Mouse (Mus musculus): ENCODE measurements around the gene Gm1113. TPM values are rescaled to one million over a fixed set of nuclear protein-coding genes. Genes with fewer than 3 reads are reported as not detected.
A peak's percentile ranks its signal among the peaks of the same experiment; 100 is the strongest.

Gm1113 gene
- total and polyA plus RNA-seq, 2 experiments, result not detected

GRCm38 (mm10) chr9:35558257-35559008, 40.4 kb upstream of the Gm1113 start, which contains the start of the genes Ddx25 and Pus3:
Gene Ddx25, minus strand, starts transcription at chr9:35558528.
Gene Pus3, plus strand, starts transcription at chr9:35558595.
- no peak for TF ChIP-seq CTCF (IDR thresholded peaks at IDR 0.05; ENCODE audit: low read depth, low read length)
- no peak for TF ChIP-seq POLR2A (IDR thresholded peaks at IDR 0.05; ENCODE audit: extremely low read depth, insufficient read depth, low read length)
- 0 out of 2 replicates have a peak, but pooled peaks cover 2% of the 10 kb centered on the region for H3K36me3 ChIP-seq (ENCODE audit: control insufficient read depth, insufficient read depth, low read length)
- H3K9ac ChIP-seq (ENCODE audit: low read depth, low read length), result peak within 1 kb of the TSS; percentile 71
- DNase-seq (ENCODE audit: extremely low read depth, low read depth, low spot score), result no peak
- no peaks in the 10 kb centered on the region; the same call in 1 of the 2 replicates for H3K79me2 ChIP-seq (ENCODE audit: control insufficient read depth, insufficient read depth, low read length)
- WGBS, result 3% methylated on average over 57 of the region's 59 CpGs
- no peak within 1 kb of the TSS for H3K27ac ChIP-seq (replicated peaks; ENCODE audit: insufficient read depth, low read depth, low read length)
- H3K27me3 ChIP-seq (ENCODE audit: control insufficient read depth, insufficient read depth, low read length), result peaks cover 5% of the 10 kb centered on the region
- peak within 1 kb of the TSS; percentile 88 for H3K4me3 ChIP-seq (ENCODE audit: insufficient read depth, low read depth, low read length)
- H3K4me1 ChIP-seq (ENCODE audit: control insufficient read depth, insufficient read depth, low read length), result peaks cover 3% of the 10 kb centered on the region

GRCm38 (mm10) chr9:35556494-35557102, 38.5 kb upstream of the Gm1113 start:
- 0 out of 2 replicates have a peak, but pooled peaks cover 2% of the 10 kb centered on the region for H3K36me3 ChIP-seq (ENCODE audit: control insufficient read depth, insufficient read depth, low read length)
- WGBS, result 55% methylated on average over 12 of the region's 12 CpGs
- H3K27me3 ChIP-seq (ENCODE audit: control insufficient read depth, insufficient read depth, low read length), result peaks cover 5% of the 10 kb centered on the region

GRCm38 (mm10) chr9:35548455-35548854, 30.4 kb upstream of the Gm1113 start:
- TF ChIP-seq POLR2A (IDR thresholded peaks at IDR 0.05; ENCODE audit: extremely low read depth, insufficient read depth, low read length) (no peak), CTCF (IDR thresholded peaks at IDR 0.05; ENCODE audit: low read depth, low read length) (no peak)
- no peak for DNase-seq (ENCODE audit: extremely low read depth, low read depth, low spot score)
- no peaks in the 10 kb centered on the region for H3K4me1 ChIP-seq (ENCODE audit: control insufficient read depth, insufficient read depth, low read length)
- 75% methylated on average over 9 of the region's 9 CpGs for WGBS
- no peak overlapping the region for H3K27ac ChIP-seq (replicated peaks; ENCODE audit: insufficient read depth, low read depth, low read length)
- no peak overlapping the region for H3K9ac ChIP-seq (ENCODE audit: low read depth, low read length)
- no peaks in the 10 kb centered on the region for H3K36me3 ChIP-seq (ENCODE audit: control insufficient read depth, insufficient read depth, low read length)
- no peaks in the 10 kb centered on the region for H3K79me2 ChIP-seq (ENCODE audit: control insufficient read depth, insufficient read depth, low read length)
- no peak overlapping the region for H3K4me3 ChIP-seq (ENCODE audit: insufficient read depth, low read depth, low read length)
- no peaks in the 10 kb centered on the region for H3K27me3 ChIP-seq (ENCODE audit: control insufficient read depth, insufficient read depth, low read length)

More at GRCm38 (mm10) chr9:35556494-35557102, 38.5 kb upstream of the Gm1113 start:
- Histone ChIP-seq H3K9ac (ENCODE audit: low read depth, low read length) (no peak overlapping the region), H3K79me2 (ENCODE audit: control insufficient read depth, insufficient read depth, low read length) (no peaks in the 10 kb centered on the region; the same call in 1 of the 2 replicates), H3K4me3 (ENCODE audit: insufficient read depth, low read depth, low read length) (no peak overlapping the region), H3K4me1 (ENCODE audit: control insufficient read depth, insufficient read depth, low read length) (peaks cover 3% of the 10 kb centered on the region), H3K27ac (replicated peaks; ENCODE audit: insufficient read depth, low read depth, low read length) (no peak overlapping the region)
- peak; percentile 43 for DNase-seq (ENCODE audit: extremely low read depth, low read depth, low spot score)
- no peak for TF ChIP-seq POLR2A (IDR thresholded peaks at IDR 0.05; ENCODE audit: extremely low read depth, insufficient read depth, low read length)
- no peak for TF ChIP-seq CTCF (IDR thresholded peaks at IDR 0.05; ENCODE audit: low read depth, low read length)

GRCm38 (mm10) chr9:35546745-35547144, 28.7 kb upstream of the Gm1113 start:
- no peak overlapping the region for H3K4me3 ChIP-seq (ENCODE audit: insufficient read depth, low read depth, low read length)
- no peaks in the 10 kb centered on the region for H3K27me3 ChIP-seq (ENCODE audit: control insufficient read depth, insufficient read depth, low read length)
- H3K4me1 ChIP-seq (ENCODE audit: control insufficient read depth, insufficient read depth, low read length), result no peaks in the 10 kb centered on the region
- no peak for DNase-seq (ENCODE audit: extremely low read depth, low read depth, low spot score)
- no peak overlapping the region for H3K27ac ChIP-seq (replicated peaks; ENCODE audit: insufficient read depth, low read depth, low read length)
- H3K36me3 ChIP-seq (ENCODE audit: control insufficient read depth, insufficient read depth, low read length), result no peaks in the 10 kb centered on the region
- whole genome bisulfite sequencing, result 20% methylated on average over 9 of the region's 9 CpGs
- H3K9ac ChIP-seq (ENCODE audit: low read depth, low read length), result no peak overlapping the region
- H3K79me2 ChIP-seq (ENCODE audit: control insufficient read depth, insufficient read depth, low read length), result no peaks in the 10 kb centered on the region
- TF ChIP-seq CTCF (IDR thresholded peaks at IDR 0.05; ENCODE audit: low read depth, low read length), result no peak
- TF ChIP-seq POLR2A (IDR thresholded peaks at IDR 0.05; ENCODE audit: extremely low read depth, insufficient read depth, low read length), result no peak

GRCm38 (mm10) chr9:35545704-35546103, 27.6 kb upstream of the Gm1113 start:
- Histone ChIP-seq H3K4me3 (ENCODE audit: insufficient read depth, low read depth, low read length) (no peak overlapping the region), H3K4me1 (ENCODE audit: control insufficient read depth, insufficient read depth, low read length) (no peaks in the 10 kb centered on the region), H3K27me3 (ENCODE audit: control insufficient read depth, insufficient read depth, low read length) (no peaks in the 10 kb centered on the region), H3K79me2 (ENCODE audit: control insufficient read depth, insufficient read depth, low read length) (no peaks in the 10 kb centered on the region), H3K9ac (ENCODE audit: low read depth, low read length) (no peak overlapping the region), H3K27ac (replicated peaks; ENCODE audit: insufficient read depth, low read depth, low read length) (no peak overlapping the region), H3K36me3 (ENCODE audit: control insufficient read depth, insufficient read depth, low read length) (no peaks in the 10 kb centered on the region)
- no peak for DNase-seq (ENCODE audit: extremely low read depth, low read depth, low spot score)
- WGBS, result 71% methylated on average over 12 of the region's 12 CpGs
- TF ChIP-seq POLR2A (IDR thresholded peaks at IDR 0.05; ENCODE audit: extremely low read depth, insufficient read depth, low read length), result no peak
- no peak for TF ChIP-seq CTCF (IDR thresholded peaks at IDR 0.05; ENCODE audit: low read depth, low read length)
